Mouse (Mus musculus) hematopoietic stem cell, adult 5-6 weeks (primary cell): ENCODE data around the gene Abhd4. TPM values are rescaled to one million over a fixed set of nuclear protein-coding genes. Genes with fewer than 3 reads are reported as not detected.

Source experiments
- ATAC-seq, 2 experiments: fragments of 125-278 bp in 1 of 2; replicated peaks in 1 of 2; 2 replicates each; pipeline ENCODE4 v1.8.0; 2016 to 2017; ENCODE audit warnings: inconsistent platforms in 2 of 2, mild to moderate bottlenecking in 2 of 2, moderate number of reproducible peaks in 2 of 2, low read depth in 1 of 2, moderate TSS enrichment in 1 of 2; ENCODE audit not compliant: low FRiP score in 2 of 2, poor library complexity in 2 of 2, severe bottlenecking in 2 of 2, insufficient read depth in 1 of 2, low TSS enrichment in 1 of 2
- total RNA-seq: library from RNA; stranded (forward); fragments of 172-1452, 232-1000 nt; gene quantifications from 2 replicates; pipeline ENCODE4 v1.2.3, GENCODE M21; 2017

The Abhd4 gene
- total RNA-seq, 1 experiment from 2014 or later = 43.5 TPM

DNA sequence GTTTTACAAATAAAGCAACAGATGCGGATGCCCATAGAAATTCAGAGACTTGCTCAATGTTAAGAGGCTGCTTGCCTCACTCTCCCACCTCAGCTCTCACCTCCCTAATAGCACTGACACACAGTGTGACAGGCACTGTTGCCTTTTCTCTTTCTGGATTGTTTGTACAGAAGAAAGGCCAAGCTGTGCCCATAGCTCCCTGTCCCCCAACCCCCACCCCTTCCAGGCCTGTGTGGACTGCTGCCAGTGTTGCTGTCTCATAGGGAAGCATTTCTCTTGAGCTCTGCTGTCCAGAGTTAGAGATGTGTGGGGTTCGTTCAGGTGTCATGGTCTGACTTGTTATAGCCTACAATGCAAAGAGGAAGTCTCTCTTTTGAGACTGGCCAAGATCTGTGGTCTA lies 6.2 kb downstream of the Abhd4 start:
- ATAC-seq = no peak

DNA sequence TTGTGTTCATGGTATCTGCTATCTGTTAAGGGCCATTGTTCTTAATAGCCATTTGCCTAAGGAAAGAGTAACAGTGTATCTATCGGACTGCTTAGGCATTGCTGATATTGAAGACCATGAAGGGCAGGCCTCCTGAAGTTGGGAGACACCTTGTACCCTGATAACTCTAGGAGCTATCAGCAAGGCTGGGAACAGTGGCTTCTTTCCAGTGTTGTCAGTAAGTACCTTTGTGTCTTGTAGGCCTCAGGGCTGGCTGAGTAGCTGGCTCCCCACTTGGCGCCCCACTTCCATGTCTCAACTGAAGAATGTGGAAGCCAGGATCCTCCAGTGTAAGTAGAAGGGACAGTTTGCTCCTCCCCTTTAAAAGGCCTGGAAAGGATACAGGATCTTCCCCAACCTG lies 7.4 kb downstream of the Abhd4 start:
- no peak for ATAC-seq

DNA sequence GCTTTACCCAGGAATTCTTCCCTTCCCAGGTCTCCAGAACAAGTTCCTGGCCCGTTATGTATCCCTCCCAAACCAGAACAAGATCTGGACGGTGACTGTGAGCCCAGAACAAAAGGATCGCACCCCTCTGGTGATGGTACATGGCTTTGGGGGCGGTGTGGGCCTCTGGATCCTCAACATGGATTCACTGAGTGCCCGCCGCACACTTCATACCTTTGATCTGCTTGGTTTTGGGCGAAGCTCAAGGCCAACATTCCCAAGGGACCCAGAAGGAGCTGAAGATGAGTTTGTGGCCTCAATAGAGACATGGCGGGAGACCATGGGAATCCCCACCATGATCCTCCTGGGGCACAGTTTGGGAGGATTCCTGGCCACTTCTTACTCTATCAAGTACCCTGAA lies 8.6 kb downstream of the Abhd4 start:
- ATAC-seq = no peak

DNA sequence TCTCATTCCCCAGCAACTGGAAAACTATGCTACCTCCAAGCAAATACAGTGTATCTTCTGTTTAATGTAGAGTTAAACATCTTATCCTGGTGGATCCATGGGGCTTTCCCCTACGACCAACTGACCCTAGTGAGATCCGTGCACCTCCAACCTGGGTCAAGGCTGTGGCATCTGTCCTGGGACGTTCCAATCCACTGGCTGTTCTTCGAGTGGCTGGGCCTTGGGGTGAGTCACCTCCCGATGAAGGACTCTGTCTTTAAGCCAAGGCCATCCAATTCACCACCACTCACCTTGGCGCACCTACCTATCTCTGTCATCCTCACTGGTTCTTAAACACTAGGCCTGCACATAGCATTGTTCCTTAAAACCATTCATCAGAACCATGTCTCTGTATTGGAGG lies 9.1 kb downstream of the Abhd4 start:
- ATAC-seq = no peak

DNA sequence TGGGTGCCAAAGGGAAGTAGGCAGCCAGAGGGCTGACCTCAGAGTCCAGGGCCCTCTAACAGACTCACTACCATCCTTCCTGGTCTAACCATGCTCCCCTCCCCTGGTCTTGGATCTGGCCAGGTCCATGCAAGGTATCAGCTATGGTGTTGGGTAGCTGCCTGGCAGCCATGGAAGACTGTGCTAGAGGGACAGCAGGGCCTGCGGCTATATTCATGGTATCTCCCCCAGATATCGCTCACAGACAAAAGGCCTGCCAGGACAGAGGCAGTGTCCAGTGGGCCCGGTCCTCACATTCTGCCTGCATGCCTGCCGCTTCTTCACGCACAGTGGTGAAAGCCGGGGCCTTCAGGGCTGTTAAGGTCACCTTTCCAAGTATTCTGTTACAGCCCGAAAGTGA lies 10.2 kb downstream of the Abhd4 start:
- no peak for ATAC-seq

DNA sequence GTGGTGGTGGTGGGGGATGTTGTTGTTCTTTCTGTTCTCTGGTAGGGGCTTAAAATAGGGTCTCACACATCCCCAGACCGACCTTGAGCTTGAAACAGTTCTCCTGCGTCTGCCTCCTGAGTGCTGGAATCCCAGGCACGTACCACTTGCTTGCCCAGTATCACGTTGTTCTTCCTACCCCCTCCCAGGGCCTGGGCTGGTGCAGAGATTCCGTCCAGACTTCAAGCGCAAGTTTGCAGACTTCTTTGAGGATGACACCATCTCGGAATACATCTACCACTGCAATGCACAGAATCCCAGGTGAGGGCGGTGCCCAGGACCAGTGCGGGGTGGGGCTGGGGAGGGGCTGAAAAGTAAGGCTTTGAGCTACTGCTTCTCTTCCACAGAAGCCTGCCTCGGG lies 11.1 kb downstream of the Abhd4 start:
- ATAC-seq = no peak

DNA sequence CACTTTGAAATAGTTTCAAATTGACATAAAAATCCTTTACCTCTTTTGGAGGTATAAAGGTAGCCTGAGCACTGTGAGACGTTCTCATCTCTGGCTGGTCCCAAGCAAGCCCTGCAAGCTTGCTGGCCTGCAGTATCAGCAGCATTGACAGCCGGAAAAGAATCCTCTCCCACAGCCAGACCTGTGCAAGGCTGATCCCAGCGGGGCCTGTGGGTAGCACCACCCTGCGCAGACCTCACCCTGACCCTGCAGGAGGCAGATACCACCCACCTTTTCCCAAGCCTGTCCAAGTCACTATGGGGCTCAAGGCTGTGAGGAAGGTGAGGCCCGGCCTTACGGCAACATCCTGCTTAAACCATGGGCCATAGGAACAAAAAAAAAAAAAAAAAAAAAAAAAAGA lies 12.0 kb downstream of the Abhd4 start:
- no peak for ATAC-seq

DNA sequence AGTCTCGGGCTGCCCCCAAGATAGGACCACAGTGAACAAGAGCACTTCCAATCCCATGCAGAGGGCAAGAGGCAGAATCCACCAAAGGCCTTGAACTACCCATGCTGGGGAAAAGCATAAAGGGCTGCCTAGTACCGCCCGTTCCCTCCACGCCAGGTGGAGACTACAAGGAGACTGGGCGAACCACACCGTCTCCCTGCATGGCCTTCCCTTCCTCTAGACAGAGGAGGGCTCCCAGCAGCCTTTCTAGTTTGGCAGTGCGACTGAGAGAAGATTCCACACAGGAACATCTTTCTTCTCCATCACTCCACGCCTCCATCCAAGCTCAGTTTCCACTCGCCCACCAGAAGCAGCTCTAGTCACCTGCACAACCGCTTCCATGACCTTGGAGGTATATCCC lies 14.0 kb downstream of the Abhd4 start:
- ATAC-seq = no peak

DNA sequence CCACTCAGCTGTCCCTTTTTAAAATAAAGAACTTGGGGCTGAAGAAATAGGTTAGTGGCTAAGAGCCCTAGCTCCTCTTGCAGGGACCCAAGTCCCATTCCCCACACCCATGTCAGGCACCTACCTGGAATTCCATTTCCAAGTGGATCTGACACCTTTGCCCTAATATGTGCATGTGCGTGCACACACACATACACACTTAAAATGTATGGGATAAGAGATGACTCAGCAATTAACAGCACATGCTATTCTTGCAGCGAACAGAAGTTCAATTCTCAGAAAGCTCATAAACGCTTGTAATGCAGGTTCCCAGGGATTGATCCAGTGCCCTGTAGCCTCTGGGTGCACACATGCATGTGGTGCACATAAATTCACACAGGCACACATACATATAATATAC lies 15.6 kb downstream of the Abhd4 start:
- no peak for ATAC-seq

DNA sequence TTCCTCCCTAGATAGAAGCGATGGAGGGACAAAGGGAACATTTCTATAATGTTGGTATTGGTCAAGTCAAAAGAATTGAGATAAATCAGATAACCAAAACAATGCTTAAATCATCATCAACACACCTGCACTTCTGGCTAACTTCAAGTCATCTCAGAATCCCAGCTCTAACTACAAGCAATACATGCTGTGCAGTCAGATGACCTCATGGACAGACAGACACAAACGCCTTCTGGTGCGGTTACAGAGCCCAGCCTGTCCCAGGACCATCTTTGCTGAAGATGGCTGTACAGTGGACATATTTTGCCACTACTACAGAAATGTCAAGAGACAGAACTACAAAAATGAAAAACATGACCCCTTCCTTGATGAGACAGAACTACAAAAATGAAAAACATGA lies 16.4 kb downstream of the Abhd4 start:
- no peak for ATAC-seq

DNA sequence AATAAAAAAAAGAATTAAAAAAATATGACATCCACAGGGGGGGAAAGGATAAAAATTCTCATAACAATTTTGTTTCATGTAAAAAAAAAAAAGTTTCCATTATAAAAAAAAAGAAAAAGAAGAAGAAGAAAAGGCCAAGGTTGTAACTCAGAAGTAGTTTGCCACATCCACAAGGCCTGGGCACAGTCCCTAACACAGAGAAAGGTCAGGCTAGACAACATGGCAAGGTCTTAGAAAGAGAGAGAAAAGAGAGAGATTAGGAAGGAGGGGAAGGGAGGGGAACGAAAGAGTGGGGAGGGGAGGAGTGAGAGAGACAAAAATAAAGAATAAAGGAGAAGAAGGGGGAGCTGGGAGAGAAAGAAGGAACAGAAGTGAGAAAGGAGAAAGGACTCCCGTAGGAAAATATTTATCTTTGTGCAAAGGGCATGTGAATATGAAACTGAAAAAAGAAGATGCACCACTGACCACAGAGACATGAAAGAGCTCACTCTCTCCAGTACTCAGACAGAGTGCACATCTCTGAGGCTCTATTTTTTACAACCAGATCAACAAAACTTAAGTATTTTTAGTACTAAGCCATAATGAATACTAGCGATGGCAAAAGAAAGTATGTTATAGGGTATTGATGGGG lies 18.1 kb downstream of the Abhd4 start:
- ATAC-seq = no peak

DNA sequence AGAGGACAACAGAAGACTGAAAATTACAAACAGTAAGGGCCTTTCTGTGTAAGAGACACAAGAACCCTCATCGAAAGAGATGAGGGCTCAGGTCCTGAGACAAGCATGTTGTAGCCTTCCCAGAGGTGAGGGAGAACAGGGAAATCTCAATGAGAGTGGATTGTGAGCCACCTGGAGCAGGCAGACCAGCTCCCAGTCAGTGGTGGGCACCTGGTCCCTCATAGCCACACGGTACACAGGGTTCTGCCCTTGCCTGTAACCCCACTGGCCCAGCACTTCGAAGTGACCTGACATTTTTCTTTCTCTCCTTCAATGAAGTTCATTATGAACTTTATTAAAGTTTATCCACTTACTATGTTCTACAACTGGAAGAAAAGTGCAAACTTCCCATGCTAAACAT lies 18.7 kb downstream of the Abhd4 start:
- no peak for ATAC-seq

DNA sequence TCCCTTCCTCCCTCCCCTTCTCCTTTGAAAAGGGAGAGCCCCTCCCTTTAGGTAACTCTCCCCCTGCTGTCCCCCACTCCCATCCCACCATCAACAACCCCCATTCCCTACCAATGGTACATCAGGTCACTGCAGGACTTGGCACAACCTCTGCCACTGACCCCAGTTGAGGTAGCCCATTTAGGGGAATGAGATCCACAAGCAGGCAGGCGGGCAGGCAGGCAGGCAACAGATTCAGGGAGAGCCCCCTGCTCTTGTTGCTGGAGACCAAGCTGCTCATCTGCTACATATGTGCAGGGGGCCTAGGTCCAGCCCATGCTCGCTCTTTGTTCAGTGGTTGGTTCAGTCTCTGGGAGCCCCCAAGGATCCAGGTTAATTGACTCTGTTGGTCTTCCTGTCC lies 22.5 kb downstream of the Abhd4 start:
- ATAC-seq = no peak

DNA sequence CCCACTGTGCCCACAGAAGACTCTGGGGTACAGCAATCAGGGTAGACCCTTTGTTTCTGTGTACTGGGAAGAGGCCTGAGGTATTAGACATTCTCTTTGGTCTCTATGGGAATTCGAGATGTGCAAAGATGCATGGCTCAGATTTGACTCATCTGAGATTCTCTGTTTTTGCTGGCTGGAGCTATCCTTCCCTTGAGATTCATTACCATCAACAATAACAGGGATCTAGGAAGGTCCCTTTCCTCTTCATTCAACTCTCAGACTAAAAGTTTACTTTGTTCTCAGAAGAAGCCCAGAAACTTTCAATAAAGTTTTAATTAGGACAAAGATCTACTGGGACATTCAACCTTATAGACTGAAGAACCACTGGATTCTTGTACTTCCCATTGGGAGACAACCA lies 30.9 kb downstream of the Abhd4 start, which contains the start of gene Olfr49:
Gene Olfr49 (minus strand): TSS at position 101 of the 400 bp plus-strand sequence.
- ATAC-seq = no peak

DNA sequence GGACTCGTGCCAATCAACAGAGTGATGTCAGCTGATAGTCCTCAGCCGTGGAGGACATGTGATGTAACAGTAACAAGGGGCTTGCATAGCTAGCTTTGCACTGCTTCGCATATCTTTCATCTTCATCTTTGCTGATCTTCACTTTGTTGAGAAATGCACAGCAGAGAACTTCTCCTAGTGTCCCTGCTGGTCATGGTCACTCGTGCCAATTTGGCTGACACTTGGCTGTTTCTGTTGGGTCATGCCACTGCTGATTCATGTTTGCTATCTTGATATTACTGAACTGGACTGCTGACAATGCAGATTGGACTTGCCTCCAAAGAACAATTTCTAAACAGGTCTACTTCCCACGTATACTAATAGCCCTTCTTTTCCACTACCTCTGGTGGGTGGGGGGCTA lies 46.1 kb downstream of the Abhd4 start:
- ATAC-seq = no peak

DNA sequence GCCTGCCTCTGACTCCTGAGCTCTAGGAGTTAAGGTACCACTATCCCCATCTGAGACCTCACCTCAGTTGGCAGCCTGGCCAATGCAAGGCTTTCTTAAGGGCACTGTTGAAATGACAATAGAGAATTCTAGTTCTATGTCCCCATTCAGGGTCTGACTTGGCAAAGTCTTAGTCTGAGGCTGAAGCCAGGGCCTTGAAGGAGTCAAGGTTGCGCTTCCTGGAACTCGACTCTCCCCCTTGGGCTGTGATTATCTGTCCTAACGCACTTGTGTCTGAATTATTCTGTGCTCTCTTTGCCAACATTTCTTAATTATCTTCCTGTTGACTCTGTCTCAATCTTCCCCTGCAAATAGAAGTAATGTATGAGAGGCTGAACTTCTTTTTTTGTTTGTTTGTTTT lies 46.7 kb downstream of the Abhd4 start:
- no peak for ATAC-seq

DNA sequence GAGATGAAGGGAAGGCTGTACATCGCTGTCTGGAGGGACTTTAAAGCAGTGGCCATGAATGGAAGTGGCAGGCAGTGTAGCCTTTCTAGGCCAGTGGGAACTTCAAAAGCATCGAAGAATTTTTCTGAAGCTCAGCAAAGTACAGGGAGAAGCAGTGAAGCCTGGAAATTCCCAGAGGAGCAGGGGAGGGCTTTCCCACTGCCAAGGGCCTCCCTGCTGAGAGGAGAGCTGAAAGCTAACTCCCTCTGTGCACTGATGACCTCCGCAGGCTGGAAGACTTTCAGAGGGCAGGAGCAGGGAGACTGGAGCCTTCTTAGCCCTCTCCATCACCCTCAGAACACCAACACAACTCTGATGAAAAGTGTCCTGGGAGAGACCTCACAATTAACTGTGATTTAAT lies 57.8 kb downstream of the Abhd4 start:
- ATAC-seq = no peak
